Mouse (Mus musculus) intestine, embryonic 15.5 days (tissue): ENCODE results near the gene Ap2s1. TPM values are rescaled to one million over a fixed set of nuclear protein-coding genes. Genes with fewer than 3 reads are reported as not detected.

Experiments
- ATAC-seq: fragments of 200-750 bp; cut with Nextera tagmentation; 2 replicates; pipeline ENCODE4 v1.8.0; 2017; ENCODE audit warnings: moderate TSS enrichment, moderate library complexity
- H3K27ac ChIP-seq: fragments of 300-500 bp; sonication (generic); 2 replicates; pipeline ENCODE4 v1.5.1; 2015; ENCODE audit warnings: mild to moderate bottlenecking, inconsistent platforms
- H3K27me3 ChIP-seq: fragments of 300-500 bp; sonication (generic); replicated peaks from 2 replicates; pipeline ENCODE4 v1.6.1; 2015; ENCODE audit warnings: inconsistent platforms
- H3K36me3 ChIP-seq: fragments of 300-500 bp; sonication (generic); 2 replicates; pipeline ENCODE4 v1.6.1; 2015; ENCODE audit warnings: inconsistent platforms
- H3K4me1 ChIP-seq: fragments of 300-500 bp; sonication (generic); replicated peaks from 2 replicates; pipeline ENCODE4 v1.6.1; 2015; ENCODE audit warnings: inconsistent platforms
- H3K4me2 ChIP-seq: fragments of 300-500 bp; sonication (generic); replicated peaks from 2 replicates; pipeline ENCODE4 v1.6.1; 2015; ENCODE audit warnings: mild to moderate bottlenecking, inconsistent platforms
- H3K4me3 ChIP-seq: fragments of 300-500 bp; sonication (generic); replicated peaks from 2 replicates; pipeline ENCODE4 v1.5.1; 2015; ENCODE audit warnings: inconsistent platforms
- H3K9ac ChIP-seq: fragments of 300-500 bp; sonication (generic); 2 replicates; pipeline ENCODE4 v1.6.1; 2015; ENCODE audit warnings: inconsistent platforms
- H3K9me3 ChIP-seq: fragments of 300-500 bp; sonication (generic); 2 replicates; pipeline ENCODE4 v1.6.1; 2016; ENCODE audit warnings: inconsistent platforms
- WGBS: fragments of 180-500 bp; shearing (Covaris S2); methylation state at CpG from one replicate; pipeline ENCODE4 v1.1.7; 2015; 5-methylcytosine and 5-hydroxymethylcytosine counted together
- polyA plus RNA-seq: library from polyadenylated mRNA; unstranded; fragments of >200 nt; fragmentation: Nextera tagmentation; extraction: Ambion mirVana; gene quantifications from 2 replicates; pipeline ENCODE4 v1.2.1, GENCODE M21; 2015

Gene Ap2s1
- polyA plus RNA-seq, 1 experiment from 2014 or later, result 248 TPM

- no peak for ATAC-seq
- peak overlapping the region; percentile 78 for H3K4me3 ChIP-seq
- 9% methylated on average over 11 of the region's 11 CpGs for WGBS
- H3K9ac ChIP-seq, result peak overlapping the region; percentile 78
- H3K4me1 ChIP-seq, result peaks cover 26% of the 10 kb centered on the region
- H3K36me3 ChIP-seq, result no peaks in the 10 kb centered on the region
- no peaks in the 10 kb centered on the region for H3K9me3 ChIP-seq
- H3K4me2 ChIP-seq, result peak overlapping the region; percentile 99
- H3K27me3 ChIP-seq, result no peaks in the 10 kb centered on the region
- no peak overlapping the region for H3K27ac ChIP-seq
These were observed 44.4 kb downstream of the Ap2s1 start for GRCm38 (mm10) chr7:16782555-16783125.

DNA sequence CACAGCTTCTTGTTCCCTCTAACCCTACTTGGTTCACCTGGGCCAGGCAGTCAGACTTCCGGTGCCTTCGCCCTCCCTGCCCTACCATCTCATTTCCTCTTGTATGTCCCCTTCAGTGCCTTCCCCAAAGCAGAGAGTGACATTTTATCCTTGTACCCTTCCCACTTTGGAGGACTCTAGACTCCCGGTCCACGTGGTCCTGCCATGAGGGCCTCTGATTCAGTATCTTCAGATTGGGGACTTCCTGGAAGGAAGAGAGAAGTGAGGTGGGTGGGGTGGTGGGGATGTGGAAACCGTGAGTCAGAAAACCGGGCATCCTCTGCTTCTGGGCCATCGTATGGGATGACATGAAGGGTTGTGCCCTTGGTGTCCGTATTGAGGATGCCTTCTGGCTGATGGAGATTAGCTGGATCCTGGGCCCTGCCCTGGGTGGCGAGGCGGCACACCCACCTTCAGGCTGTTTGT is 45.0 kb downstream of the Ap2s1 start:
- Histone ChIP-seq H3K4me2 (peak overlapping the region; percentile 99), H3K27ac (no peak overlapping the region), H3K4me3 (peak overlapping the region; percentile 78), H3K9me3 (no peaks in the 10 kb centered on the region), H3K27me3 (no peaks in the 10 kb centered on the region), H3K36me3 (0 out of 2 replicates have a peak, but pooled peaks cover 3% of the 10 kb centered on the region), H3K9ac (peak overlapping the region; percentile 78), H3K4me1 (peaks cover 26% of the 10 kb centered on the region)
- 28% methylated on average over 10 of the region's 10 CpGs for WGBS
- peak; percentile 26; the same call in 1 of the 2 replicates for ATAC-seq

DNA sequence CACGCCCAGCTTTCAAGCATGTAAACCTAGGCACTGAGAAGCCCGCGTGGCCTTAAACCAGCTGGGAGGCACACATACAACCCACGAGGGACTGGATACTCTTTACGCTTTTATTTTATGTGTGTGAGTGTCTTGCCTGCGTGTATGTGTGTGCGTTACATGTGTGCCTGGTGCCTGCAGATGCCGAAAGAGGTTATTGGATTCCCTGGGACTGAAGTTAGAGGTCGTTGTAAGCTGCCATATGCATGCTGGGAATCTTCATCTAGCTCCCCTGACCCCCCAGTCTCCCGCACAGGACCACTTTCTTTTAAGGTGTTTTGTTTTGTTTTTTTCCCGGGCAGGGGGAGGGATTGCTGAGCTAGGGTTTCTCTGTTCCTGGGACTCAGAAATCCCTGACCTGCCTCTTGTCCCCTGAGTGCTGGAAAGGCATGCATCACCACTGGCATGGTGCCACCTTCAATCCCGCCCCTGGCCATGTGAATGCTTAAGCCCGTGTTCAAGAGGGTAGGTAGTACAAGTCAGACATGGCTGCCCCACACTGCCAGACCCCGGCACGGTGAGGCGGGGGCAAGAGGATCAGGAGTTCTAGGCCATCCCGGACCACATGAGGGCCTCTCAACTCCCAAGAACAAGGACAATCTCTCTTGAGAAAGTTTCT is 45.7 kb downstream of the Ap2s1 start:
- Histone ChIP-seq H3K27me3 (no peaks in the 10 kb centered on the region), H3K4me1 (peaks cover 26% of the 10 kb centered on the region), H3K9ac (0 out of 2 replicates have a peak overlapping the region, but pooled peaks have one; percentile 78), H3K4me2 (peak overlapping the region; percentile 99), H3K4me3 (peak overlapping the region; percentile 78), H3K36me3 (0 out of 2 replicates have a peak, but pooled peaks cover 3% of the 10 kb centered on the region), H3K9me3 (no peaks in the 10 kb centered on the region), H3K27ac (no peak overlapping the region)
- ATAC-seq, result no peak
- WGBS, result 46% methylated on average over 17 of the region's 17 CpGs

- Histone ChIP-seq H3K9ac (0 out of 2 replicates have a peak overlapping the region, but pooled peaks have one; percentile 8), H3K4me2 (peak overlapping the region; percentile 99), H3K4me1 (peaks cover 26% of the 10 kb centered on the region), H3K9me3 (no peaks in the 10 kb centered on the region), H3K36me3 (0 out of 2 replicates have a peak, but pooled peaks cover 3% of the 10 kb centered on the region), H3K27me3 (no peaks in the 10 kb centered on the region), H3K27ac (no peak overlapping the region), H3K4me3 (0 out of 2 replicates have a peak overlapping the region, but pooled peaks have one; percentile 78)
- no peak for ATAC-seq
- 68% methylated on average over 10 of the region's 10 CpGs for WGBS
These were observed 46.3 kb downstream of the Ap2s1 start for GRCm38 (mm10) chr7:16784498-16784976.

DNA sequence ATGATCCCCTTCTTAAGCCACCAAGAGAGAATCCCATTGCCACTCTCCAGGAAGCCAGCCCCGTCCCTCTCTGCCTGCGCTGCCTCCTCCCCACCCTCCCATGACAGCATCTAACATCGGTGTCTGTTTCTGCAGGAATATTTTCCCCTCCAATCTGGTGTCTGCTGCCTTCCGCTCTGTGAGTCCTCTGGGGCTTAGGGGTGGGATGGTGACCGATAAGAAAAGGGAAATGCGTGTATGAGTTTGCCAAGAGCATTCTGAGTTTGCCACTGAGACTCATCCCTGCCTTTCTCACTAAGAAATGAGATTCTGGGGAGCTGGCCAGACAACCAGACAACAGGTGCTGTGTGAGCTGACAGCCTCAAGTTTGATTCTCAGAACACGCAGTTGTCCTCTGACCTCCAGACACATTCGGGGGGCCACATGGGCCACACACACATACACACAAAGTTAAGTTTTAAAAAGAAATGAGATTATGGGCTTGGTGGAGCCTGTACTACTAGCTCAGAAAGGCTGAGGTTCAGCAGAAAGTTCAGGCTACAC is 47.4 kb downstream of the Ap2s1 start:
- WGBS, result 81% methylated on average over 8 of the region's 8 CpGs
- Histone ChIP-seq H3K4me2 (no peak overlapping the region), H3K27ac (no peak overlapping the region), H3K9me3 (no peaks in the 10 kb centered on the region), H3K36me3 (peaks cover 3% of the 10 kb centered on the region; the same call in 1 of the 2 replicates), H3K4me1 (peaks cover 25% of the 10 kb centered on the region), H3K27me3 (no peaks in the 10 kb centered on the region), H3K9ac (no peak overlapping the region), H3K4me3 (no peak overlapping the region)
- ATAC-seq, result no peak

GRCm38 (mm10) chr7:16792316-16792715 is 54.1 kb downstream of the Ap2s1 start:
- no peak overlapping the region for H3K4me3 ChIP-seq
- H3K27ac ChIP-seq, result 0 out of 2 replicates have a peak overlapping the region, but pooled peaks have one; percentile 56
- peak; percentile 73 for ATAC-seq
- peaks cover 10% of the 10 kb centered on the region for H3K4me1 ChIP-seq
- H3K9me3 ChIP-seq, result no peaks in the 10 kb centered on the region
- H3K4me2 ChIP-seq, result no peak overlapping the region
- peaks cover 10% of the 10 kb centered on the region; the same call in 1 of the 2 replicates for H3K36me3 ChIP-seq
- no peak overlapping the region for H3K9ac ChIP-seq
- 23% methylated on average over 5 of the region's 5 CpGs for WGBS
- H3K27me3 ChIP-seq, result no peaks in the 10 kb centered on the region

- Histone ChIP-seq H3K4me3 (no peak overlapping the region), H3K4me1 (peaks cover 10% of the 10 kb centered on the region), H3K9ac (no peak overlapping the region), H3K4me2 (no peak overlapping the region), H3K27me3 (no peaks in the 10 kb centered on the region), H3K36me3 (peaks cover 8% of the 10 kb centered on the region; the same call in 1 of the 2 replicates), H3K27ac (no peak overlapping the region), H3K9me3 (no peaks in the 10 kb centered on the region)
- 72% methylated on average over 19 of the region's 19 CpGs for whole genome bisulfite sequencing
- ATAC-seq, result peak; percentile 38; the same call in 1 of the 2 replicates
These were observed 55.0 kb downstream of the Ap2s1 start for GRCm38 (mm10) chr7:16793010-16793725.

DNA sequence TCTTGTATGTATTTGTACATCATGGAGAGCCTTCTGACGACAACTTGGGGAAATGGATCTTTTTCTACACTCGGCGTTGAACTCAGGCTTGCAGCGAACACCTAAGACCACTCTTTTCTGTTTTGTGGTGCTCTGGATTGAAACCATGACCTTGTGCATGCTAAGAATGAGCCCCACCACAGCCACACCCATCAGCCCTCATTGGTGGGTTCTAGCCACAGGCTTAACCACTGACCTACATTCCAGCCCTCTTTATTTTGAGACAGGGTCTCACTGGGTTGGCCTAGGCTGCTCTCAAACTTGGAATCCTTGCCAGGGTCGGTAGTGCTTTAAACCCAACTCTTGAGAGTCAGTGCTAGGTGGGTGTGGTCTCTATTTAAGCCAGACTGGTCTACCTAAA is 56.7 kb downstream of the Ap2s1 start:
- H3K4me1 ChIP-seq, result peaks cover 10% of the 10 kb centered on the region
- H3K9me3 ChIP-seq, result no peaks in the 10 kb centered on the region
- no peak overlapping the region for H3K27ac ChIP-seq
- 91% methylated on average over 5 of the region's 5 CpGs for WGBS
- H3K4me2 ChIP-seq, result no peak overlapping the region
- no peak for ATAC-seq
- peaks cover 7% of the 10 kb centered on the region; the same call in 1 of the 2 replicates for H3K36me3 ChIP-seq
- no peaks in the 10 kb centered on the region for H3K27me3 ChIP-seq
- H3K9ac ChIP-seq, result no peak overlapping the region
- H3K4me3 ChIP-seq, result no peak overlapping the region

Other genes starting within 250 kb of the Ap2s1 start
- 10.7 and 11.4 TPM in 2 replicates for gene Arhgap35, start 123.4 kb upstream of the Ap2s1 start, polyA plus RNA-seq
- not detected in 2 replicates for gene Ceacam15, start 62.7 kb upstream of the Ap2s1 start, polyA plus RNA-seq
- gene Ceacam9, start 16.5 kb upstream of the Ap2s1 start, polyA plus RNA-seq, result not detected in 2 replicates
- gene Slc1a5, start 42.9 kb downstream of the Ap2s1 start, polyA plus RNA-seq, result 61.8 and 64.0 TPM in 2 replicates
- gene Strn4, start 77.5 kb downstream of the Ap2s1 start, polyA plus RNA-seq, result 77.3 and 85.5 TPM in 2 replicates
- 25.1 and 25.6 TPM in 2 replicates for gene Fkrp, start 78.3 kb downstream of the Ap2s1 start, polyA plus RNA-seq
- 9.7 and 12.5 TPM in 2 replicates for gene Prkd2, start 104.5 kb downstream of the Ap2s1 start, polyA plus RNA-seq
- gene Dact3, start 136.9 kb downstream of the Ap2s1 start, polyA plus RNA-seq, result 3.1 and 3.2 TPM in 2 replicates
- 7.4 and 8.3 TPM in 2 replicates for gene Gng8, start 153.4 kb downstream of the Ap2s1 start, polyA plus RNA-seq
- gene Ptgir, start 168.1 kb downstream of the Ap2s1 start, polyA plus RNA-seq, result 2.8 and 3.0 TPM in 2 replicates
- 137 and 140 TPM in 2 replicates for gene Calm3, start 185.7 kb downstream of the Ap2s1 start, polyA plus RNA-seq
- gene Pnmal2, start 206.3 kb downstream of the Ap2s1 start, polyA plus RNA-seq, result 8.1 and 8.3 TPM in 2 replicates
- 3.0 and 3.1 TPM in 2 replicates for gene Pnmal1, start 221.3 kb downstream of the Ap2s1 start, polyA plus RNA-seq
- gene Gm42372, start 244.7 kb downstream of the Ap2s1 start, polyA plus RNA-seq, result 0.28 and 0.44 TPM in 2 replicates